Mouse (Mus musculus): ENCODE results near the gene Kcnh6.

Kcnh6 gene

DNA sequence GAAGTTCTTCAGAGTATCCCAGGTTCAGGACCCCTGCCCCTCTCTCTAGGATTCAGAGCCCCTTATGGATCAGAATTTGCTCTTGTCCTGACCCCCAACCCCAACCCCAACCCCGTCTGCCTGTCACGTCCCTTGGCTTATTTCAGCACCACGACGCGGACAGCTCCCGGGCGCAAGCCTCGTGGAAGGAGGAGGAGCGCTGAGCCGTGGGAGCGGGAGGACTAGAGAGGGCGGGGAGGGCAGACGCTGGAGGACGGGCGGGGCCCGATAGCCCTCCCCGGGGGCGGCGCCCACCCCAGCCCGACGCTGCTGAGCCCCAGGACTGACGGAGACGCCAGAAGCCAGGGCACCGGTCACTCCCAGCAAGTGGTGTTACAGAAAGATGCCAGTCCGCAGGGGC is at the start of gene Kcnh6:
Gene Kcnh6 (plus strand): TSS at position 304 of the 400 bp plus-strand sequence.
- peak; percentile 82 for DNase-seq

DNA sequence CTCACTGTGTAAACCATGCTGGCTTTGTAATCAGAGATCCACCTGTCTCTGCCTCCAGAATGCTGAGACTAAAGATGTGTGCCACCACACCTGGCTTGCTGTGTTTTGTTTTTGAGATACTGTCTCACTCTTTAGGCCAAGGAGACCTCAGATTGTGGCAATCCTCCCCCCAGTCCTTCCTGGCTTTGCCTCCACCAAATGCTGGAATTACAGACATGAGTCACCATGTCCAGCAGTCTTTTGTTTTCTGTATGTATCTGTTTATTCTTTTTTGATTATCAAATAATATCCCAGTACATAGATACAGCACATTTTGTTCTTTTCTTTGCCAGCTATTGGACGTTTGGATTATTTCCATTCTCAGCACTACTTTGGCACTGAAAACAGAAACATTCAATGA is 49.4 kb upstream of the Kcnh6 start:
- no peak for DNase-seq

DNA sequence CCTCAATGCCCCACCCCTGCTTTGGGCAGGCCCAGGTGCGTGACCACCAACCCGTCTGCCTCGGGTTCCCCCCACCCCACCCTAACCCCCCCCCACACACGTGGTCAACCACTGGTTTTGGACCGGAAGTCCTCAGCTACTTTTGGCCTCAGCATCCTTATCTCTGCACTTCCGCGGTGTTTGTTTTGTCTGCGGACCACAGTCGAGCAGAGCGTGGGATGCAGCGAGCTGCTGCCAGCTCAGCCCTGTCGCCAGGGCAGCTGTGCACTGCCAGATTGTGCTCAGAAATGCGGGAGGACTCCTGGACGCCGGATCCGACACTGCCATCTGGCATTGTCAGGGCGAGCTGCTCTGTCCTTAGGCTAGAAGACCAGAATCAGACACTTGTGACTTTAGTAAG is 48.6 kb upstream of the Kcnh6 start:
- DNase-seq = no peak

DNA sequence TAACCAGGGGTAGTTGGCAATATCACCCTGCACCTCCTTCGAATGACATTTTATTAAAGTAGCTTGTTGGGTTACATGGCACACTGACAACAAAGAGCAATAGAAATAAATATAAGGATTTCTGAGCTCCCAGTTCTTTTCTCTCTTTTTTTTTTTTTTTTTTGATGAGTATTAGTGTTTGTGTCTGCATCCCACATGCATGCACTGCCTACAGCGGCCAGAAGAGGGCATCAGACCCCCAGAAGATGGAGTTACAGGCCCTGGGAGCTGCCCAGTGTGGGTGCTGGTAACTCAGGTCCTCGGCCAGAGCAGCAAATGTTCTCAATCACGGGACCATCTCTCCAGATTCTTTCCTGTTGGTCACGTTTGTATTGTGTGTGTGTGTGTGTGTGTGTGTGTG is 43.2 kb upstream of the Kcnh6 start:
- no peak for DNase-seq

DNA sequence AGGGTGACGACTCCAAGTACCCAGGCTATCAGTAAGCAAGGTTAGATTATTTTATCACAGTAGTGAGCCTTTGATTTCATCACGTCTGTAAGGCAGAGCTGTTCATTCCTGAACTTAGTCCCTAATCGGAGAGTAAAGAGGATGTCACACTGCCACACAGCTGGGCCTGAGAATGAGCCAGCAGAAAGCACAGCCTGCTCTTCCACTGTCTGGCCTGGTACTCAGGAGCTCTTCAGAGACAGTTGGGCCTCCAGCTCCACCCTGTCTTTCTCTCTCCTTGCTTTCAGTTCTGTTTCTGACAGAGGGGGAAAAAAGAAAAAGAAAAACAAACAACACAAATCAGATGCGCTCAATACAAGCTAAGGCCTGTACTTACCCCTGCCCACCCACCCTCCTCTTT is 41.6 kb upstream of the Kcnh6 start:
- no peak for DNase-seq

DNA sequence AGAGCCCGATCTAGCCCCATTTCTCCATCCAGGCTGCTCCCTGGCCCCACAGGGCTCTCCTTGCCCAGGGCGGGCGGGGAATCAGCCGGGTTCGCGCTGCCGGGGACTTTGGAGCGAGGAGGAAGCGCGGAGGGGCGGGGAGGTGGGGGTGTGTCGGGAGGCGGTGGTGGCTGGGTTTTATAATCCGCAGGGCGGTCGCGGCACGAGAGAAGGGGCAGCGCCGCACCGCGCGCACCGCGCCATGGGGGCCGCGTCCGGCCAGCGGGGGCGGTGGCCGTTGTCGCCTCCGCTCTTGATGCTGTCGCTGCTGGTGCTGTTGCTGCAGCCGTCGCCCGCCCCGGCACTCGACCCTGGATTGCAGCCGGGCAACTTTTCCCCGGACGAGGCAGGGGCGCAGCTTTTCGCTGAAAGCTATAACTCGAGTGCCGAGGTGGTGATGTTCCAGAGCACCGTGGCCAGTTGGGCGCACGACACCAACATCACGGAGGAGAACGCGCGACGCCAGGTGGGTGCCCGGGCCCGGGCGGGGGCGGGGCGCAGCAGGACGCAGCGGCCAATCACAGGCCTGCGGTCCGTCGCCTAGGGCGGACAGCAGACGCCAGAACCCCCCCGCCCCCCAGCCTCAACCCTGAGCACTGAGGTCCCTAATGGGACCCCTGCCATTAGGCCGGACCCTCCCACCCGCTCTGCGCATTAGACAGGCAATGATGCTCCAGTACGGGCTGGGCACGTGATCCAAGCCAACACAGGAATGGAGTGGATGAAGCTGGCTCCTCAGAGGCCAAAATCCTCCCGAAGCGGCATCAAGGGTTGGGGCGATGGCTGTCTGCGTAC is 40.0 kb upstream of the Kcnh6 start, which contains the start of gene Ace:
Gene Ace (plus strand): TSS at position 205 of the 834 bp plus-strand sequence.
- no peak for DNase-seq

DNA sequence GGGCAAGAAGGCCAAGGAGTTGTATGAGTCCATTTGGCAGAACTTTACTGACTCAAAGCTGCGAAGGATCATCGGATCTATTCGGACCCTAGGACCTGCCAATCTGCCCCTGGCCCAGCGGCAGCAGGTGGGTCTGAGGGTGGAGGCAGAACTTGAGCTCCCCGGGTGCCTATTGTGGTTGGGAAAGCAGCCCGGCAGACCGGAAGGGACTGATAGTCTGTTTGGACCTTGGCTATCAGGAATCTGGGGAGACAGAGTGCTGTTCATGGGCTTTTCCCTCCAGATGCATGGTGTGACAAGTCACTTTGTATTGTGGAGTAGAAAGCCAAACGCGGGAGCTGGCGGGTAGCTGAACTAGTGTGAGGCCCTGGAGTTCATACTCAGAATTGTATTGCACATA is 39.0 kb upstream of the Kcnh6 start:
- no peak for DNase-seq

DNA sequence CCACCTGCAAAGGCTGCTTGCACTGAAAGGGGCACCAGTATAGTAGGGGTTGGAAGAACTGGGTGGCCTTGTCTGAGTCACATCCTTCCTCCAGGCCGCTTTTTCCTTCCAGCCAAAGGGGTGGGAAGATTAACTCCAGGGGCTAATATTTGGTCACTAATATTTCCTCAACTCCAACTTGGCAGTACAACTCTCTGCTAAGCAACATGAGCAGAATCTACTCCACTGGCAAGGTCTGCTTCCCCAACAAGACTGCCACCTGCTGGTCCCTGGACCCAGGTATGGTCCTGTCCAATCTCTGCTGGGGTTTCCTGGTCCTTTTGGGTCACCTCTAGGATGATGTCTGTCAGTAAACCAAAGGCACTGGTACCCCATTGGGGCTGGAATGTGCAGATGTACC is 38.4 kb upstream of the Kcnh6 start:
- peak; percentile 30 for DNase-seq

DNA sequence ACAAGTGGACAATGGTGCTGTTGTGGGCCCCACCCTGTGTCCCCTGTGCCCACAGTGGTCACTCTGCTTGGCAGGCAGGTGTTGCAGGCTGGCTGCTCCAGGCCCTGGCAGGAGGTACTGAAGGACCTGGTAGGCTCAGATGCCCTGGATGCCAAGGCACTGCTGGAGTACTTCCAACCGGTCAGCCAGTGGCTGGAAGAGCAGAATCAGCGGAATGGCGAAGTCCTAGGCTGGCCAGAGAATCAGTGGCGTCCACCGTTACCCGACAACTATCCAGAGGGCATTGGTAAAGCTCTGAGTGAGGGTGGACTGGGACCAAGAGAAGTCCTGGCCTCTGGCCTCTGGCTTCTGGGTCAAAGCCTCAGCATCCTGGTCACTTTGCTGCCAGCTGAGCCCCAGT is 33.3 kb upstream of the Kcnh6 start:
- no peak for DNase-seq

DNA sequence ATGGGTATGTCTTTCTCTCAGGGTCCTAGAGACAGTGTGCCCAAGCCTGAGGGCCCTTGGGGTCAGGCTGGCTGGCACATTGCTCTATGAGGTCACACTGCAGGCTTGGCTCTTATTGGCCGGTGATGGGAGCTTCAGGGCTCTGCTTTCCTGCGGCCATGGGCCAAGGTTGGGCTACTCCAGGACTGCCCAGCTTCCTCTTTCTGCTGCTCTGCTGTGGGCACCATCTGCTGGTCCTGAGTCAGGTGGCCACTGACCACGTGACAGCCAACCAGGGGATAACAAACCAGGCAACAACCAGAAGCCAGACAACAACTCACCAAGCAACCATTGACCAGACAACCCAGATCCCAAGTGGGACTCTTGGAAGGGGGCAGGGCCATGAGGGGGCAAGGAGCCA is 32.9 kb upstream of the Kcnh6 start:
- no peak for DNase-seq

DNA sequence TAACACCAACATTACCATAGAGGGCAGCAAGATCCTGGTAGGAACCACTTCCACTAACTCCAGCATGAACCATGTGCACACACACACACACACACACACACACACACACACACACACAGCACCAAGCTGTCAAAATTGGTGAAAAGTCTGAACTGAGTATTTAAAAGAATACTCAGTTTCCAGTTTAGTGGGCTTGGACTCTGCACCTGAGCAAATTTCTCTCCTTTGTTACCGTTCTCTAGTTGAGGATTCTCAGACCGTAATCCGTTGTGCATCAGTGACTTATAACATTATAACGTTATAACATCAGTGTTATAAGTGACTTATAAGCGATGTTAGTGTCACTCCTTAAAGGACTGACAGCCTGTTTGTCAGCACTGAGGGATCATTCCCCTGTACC is 32.3 kb upstream of the Kcnh6 start:
- no peak for DNase-seq

DNA sequence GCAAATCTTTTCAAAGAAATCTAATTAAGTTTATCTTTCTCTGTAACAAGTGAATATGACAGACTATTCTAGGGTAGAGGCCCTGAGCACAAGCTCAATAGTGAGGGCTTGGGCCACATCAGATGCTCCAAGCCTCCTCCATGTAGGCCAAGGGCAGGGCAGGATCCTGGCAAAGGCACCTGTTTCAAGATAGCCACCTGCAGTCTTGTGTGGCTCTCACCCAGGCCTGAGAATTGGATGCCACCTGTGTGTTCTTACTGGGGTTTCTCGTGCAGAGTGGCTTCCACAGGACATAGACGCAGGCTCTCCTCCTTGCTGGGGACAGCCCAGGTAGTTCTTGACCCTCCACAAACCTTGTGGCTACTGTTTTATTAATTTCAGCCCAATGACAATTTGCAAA is 29.7 kb upstream of the Kcnh6 start:
- DNase-seq = no peak

DNA sequence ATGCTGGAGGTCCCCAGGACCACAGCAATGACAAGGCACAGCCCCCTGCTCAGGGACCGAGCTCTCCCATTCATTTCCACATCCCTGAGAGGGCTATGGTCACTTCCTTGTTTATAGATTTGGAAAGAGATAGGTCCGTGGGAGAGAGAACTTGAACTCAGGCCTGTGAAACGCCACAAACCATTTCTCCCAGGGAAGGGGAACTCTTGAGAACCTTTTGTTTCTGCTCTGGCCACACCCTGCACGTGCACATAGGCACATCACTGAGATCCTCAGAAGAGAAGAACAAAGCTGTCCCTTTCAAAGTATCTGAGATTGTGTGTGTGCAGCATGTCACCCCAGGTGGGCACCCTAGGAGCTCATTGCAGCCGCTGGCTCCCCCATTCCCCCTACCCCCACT is 29.3 kb upstream of the Kcnh6 start:
- DNase-seq = no peak

DNA sequence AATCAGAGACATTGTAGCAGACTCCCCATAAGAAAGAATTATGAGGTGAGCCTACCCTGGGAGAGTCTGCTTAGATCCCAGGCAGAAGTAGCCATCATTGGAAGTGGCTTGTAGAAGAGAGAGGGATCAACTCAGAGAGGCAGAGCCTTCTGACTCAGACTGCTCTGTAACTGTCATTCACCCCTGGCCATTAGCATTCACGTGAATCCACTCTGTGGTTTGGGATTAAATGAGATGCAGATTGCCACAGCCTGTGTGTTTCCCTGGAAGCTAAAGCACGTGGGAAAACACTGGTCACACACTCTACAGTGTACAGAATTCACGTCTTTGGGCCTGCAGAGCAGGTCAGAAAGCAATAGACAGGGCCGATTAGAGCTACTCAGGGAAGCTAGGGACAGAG is 23.5 kb upstream of the Kcnh6 start:
- no peak for DNase-seq

DNA sequence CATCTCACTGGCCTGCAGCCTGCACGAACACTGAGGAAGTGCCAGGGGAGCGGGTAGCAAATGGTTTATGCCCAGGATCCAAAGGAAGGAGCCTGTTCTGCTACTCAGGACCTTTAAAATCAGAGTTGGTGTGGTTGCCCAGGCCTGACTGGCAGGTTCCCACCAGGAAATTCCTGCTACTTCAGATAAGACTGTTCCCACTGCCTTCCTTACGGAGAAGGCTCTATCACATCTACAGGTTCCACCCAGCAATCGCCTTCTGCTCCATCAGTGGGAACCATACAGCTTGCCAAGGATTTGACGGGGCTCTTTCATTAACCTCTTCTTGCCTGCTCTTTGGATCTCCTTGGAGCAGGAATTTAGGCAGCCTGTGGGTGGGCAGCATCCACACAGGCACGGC is 20.5 kb upstream of the Kcnh6 start:
- DNase-seq = no peak

DNA sequence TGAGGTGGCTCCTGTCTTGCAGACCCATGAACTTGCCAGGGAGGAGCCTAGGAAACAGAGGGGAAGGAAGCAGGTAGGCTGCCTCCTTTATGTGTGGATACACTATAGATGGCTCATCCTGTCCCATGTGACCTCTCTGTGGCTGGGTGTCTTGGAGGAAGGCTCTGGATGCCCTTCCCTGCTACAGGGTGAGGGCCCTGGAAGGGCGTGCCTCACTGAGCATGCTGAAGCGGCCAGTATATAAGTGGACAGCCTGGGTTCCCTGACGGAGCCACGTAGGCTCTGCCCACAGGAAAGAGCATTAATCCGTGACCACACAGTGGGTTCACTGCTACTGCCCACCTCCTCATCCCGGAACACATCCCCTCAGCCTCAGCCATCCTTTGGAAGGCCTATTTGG is 18.5 kb upstream of the Kcnh6 start:
- no peak for DNase-seq

DNA sequence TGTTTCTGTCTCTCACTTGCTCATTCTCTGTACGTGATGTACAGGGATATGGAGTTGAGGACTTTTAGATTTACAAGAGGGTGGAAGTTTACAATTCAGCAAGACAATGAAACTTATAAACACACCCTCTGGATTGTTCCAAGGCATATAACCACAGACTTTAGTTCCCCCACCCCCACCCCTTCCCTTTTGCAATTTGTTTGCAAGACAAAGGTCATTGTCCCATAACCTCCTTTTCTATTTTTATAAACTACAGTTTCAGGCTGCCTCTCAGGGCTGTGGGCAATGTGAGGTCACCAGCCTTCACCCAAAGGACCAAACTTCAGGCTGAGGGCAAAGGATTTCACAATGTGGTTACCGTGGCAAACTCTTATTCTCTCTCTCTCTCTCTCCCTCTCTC is 17.7 kb upstream of the Kcnh6 start:
- no peak for DNase-seq

DNA sequence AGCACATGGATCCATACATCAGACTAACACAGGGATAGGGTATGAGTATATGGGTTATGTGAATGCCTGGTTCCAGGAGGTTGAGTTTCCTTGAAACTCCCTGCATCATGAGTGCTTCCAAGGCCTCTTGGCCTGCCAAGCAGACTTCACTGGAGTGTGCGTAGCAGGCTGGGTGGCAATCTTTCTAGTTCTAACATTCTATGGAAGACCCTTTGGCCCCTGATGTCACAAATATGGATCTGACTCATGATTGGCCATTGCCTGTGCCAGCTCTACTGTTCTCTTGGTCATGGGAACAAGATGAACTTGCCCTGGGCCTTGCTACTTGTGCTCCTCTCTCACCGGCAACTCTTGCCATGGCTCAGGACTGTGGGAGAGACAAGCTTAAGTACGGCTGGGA is 13.5 kb upstream of the Kcnh6 start, which contains the start of gene Ace3:
Gene Ace3 (plus strand): TSS at position 301 of the 400 bp plus-strand sequence.
- no peak for DNase-seq

DNA sequence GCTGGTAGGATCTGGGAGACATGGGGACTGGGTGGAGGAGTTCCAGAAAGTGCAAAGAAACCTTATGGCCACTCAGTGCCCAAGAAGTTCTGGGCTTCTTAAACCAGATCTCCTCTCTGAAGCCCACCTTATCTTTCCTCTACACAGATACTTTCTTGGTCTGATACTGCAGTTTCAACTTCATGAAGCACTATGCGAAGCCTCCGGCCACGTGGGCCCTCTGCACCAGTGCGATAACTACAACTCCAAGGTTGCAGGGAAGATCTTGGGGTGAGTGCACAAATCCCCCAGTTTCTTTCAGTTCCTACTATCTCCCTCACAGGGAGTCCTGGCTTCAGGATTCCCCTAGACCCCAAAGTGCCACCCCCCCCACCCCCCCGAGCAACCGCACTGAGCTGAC is 7.9 kb upstream of the Kcnh6 start:
- no peak for DNase-seq

DNA sequence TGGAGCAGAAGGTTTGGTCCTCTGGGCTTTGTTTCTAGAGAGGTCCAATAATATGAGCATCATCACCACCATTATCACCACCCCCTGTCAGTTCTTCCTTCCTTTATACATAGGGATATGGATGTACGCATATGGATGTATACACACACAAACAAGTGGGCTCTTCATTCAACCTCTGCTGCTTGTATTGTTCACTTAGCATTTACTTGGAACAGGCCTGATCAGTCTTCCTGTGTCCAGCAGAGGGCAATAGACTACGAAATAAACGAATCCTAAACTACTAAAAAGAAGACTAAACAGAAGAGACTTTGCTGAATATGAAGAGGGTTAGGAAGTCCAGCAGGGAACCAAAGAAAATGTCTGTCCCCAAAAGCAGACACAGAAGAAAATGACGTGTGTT is 6.2 kb upstream of the Kcnh6 start:
- peak; percentile 31 for DNase-seq

DNA sequence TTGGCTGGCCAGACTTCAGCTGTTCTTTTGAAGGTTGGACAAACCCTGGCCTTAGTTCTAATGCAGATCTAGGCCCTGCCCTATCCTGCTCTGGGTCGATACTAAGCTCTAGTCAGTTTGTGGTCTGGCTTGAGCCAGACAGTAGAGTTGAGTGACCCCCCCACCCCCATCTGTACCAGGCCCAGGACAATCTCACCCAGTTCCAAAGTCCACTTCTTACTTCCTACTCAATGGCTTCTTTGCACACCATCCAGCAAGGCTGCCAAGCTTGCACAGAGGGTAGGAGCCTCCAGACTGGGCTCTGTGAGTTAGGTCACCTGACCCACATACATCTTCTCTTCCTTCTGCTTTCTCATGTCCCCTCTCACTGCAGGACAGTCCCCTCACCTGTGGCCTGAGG is 3.3 kb upstream of the Kcnh6 start:
- no peak for DNase-seq

DNA sequence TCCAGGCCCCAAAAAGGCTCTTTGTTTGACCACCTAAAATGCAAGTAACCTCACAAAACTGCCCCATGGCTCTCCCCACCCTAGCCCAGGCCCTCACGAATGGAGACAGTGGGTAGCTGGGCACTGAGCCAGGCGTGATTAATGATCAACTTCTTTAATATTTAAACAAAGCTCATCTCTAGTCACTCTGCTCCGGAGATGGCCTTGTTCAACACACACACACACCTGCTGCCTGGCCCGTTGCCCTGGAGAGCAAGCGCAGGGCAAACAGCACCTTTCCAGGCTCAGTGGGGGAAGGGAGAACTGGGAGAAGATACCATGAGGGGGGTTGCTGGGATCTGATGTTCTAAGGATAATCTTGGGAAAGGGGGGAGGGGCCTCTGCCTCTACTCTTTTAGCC is 2.0 kb upstream of the Kcnh6 start:
- no peak for DNase-seq

DNA sequence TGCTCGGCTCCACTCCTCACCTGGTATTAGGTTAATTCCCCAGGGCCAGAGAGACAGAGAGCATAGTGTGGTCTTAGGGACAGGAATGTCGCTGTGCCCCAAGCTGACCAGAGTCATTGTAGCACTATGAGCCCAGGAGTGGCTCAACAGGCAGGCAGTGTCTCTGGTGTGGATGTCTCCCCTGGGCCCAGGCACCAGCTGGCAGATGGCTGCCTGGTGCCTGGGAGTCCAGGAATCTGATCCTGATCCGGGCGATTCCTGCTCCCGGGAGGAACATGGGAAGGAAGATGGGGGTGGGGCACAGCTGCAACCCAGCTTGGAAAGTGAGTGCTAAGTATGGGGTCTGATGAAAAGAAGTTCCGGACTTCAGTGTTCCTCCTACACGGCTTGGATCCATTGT is 4.8 kb downstream of the Kcnh6 start:
- DNase-seq = no peak

DNA sequence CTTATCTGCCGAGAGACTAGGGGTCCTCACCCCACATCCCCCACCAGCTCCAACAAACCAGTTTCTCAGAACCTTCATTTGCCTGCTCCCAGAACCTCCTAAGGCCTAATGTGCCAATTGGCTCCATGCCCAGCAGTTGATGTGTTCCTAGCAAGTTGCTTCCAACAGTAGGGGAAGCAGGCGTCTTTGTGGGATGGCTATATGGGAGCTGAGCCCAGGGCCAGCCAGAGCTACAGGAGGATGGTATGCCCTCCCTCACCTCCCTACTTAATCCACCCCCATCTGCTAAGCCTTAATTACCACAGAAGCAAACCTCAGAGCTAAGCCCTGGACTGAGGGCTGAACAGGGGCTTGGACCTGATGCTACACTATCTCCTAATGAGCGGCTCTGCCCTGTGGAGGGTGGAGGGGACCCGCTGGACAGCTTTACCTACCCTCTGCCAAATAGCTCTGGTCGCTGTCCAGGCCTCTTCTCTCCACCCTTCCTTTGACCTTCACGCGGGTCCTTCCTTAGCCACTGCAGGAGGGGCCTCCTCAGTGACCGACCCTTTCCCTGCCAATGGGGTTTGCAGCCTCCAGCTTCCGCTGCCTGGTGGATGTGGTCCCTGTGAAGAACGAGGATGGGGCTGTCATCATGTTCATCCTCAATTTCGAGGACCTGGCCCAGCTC is 5.8 kb downstream of the Kcnh6 start:
- DNase-seq = no peak

DNA sequence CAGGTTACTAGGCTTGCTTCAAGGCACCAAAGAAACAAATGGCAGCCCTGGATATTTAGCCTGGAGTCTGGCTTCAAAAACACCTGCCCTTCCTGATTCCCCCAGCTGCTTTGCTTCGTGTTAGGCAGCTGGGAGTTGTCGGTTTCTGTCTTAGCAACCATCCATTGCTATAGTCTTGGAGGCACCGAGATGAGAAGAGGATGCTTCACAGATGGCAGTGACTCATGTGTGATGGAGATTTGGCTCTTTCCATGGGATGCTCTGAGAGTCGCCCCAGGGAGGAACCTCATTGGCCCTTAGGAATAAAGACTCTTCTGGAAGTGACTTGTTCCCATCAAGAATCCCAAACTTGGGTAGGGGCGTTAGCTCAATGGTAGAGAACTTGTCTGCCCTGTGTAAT is 8.5 kb downstream of the Kcnh6 start:
- no peak for DNase-seq
